Mouse (Mus musculus) hindbrain, embryonic 14.5 days (tissue): ENCODE results near the gene Tmem110. TPM values are rescaled to one million over a fixed set of nuclear protein-coding genes. Genes with fewer than 3 reads are reported as not detected.

Source experiments
- ATAC-seq: fragments of 200-750 bp; cut with Nextera tagmentation; 2 replicates; pipeline ENCODE4 v1.8.0; 2017; ENCODE audit warnings: moderate number of reproducible peaks, mild to moderate bottlenecking, moderate TSS enrichment, moderate library complexity; ENCODE audit not compliant: low FRiP score
- DNase-seq: peaks from one replicate; pipeline ENCODE4 v3.0.0-alpha.2; 2015; ENCODE audit warnings: low spot score
- H3K27ac ChIP-seq: fragments of 300-500 bp; sonication (generic); 2 replicates; pipeline ENCODE4 v1.5.1; 2014; ENCODE audit warnings: mild to moderate bottlenecking, moderate library complexity
- H3K27me3 ChIP-seq: fragments of 300-500 bp; sonication (generic); 2 replicates; pipeline ENCODE4 v1.6.1; 2014; ENCODE audit warnings: mild to moderate bottlenecking, low read length, mixed read lengths; ENCODE audit not compliant: control insufficient read depth, insufficient read depth
- H3K36me3 ChIP-seq: fragments of 300-500 bp; sonication (generic); replicated peaks from 2 replicates; pipeline ENCODE4 v1.6.1; 2014; ENCODE audit not compliant: control insufficient read depth, insufficient read depth
- H3K4me1 ChIP-seq: fragments of 300-500 bp; sonication (generic); replicated peaks from 2 replicates; pipeline ENCODE4 v1.6.1; 2014; ENCODE audit warnings: antibody characterized with exemption, low read length, mixed read lengths; ENCODE audit not compliant: control insufficient read depth, insufficient read depth
- H3K4me2 ChIP-seq: fragments of 300-500 bp; sonication (generic); replicated peaks from 2 replicates; pipeline ENCODE4 v1.6.1; 2014; ENCODE audit warnings: mild to moderate bottlenecking, moderate library complexity
- H3K4me3 ChIP-seq: fragments of 300-500 bp; sonication (generic); replicated peaks from 2 replicates; pipeline ENCODE4 v1.5.1; 2014; ENCODE audit warnings: mild to moderate bottlenecking, low read length
- H3K9ac ChIP-seq: fragments of 300-500 bp; sonication (generic); 2 replicates; pipeline ENCODE4 v1.6.1; 2014
- H3K9me3 ChIP-seq: fragments of 300-500 bp; sonication (generic); 2 replicates; pipeline ENCODE4 v1.6.1; 2016; ENCODE audit warnings: low read length; ENCODE audit not compliant: control insufficient read depth
- WGBS: fragments of 180-500 bp; shearing (Covaris S2); extraction: QIAGEN DNeasy Blood & Tissue Kit; methylation state at CpG from one replicate; pipeline ENCODE4 v1.1.7; 2014; 5-methylcytosine and 5-hydroxymethylcytosine counted together
- polyA plus RNA-seq: library from polyadenylated mRNA; unstranded; fragments of >200 nt; fragmentation: Nextera tagmentation; extraction: Ambion mirVana; gene quantifications from 2 replicates; pipeline ENCODE4 v1.2.1, GENCODE M21; 2014

The Tmem110 gene
- polyA plus RNA-seq, 1 experiment from 2014 or later: 21.6 TPM

GRCm38 (mm10) chr14:30827480-30827879, 2.1 kb downstream of the Tmem110 start:
- no peaks in the 10 kb centered on the region for H3K9me3 ChIP-seq
- H3K9ac ChIP-seq: no peak overlapping the region
- H3K36me3 ChIP-seq: no peaks in the 10 kb centered on the region
- no peak overlapping the region for H3K27ac ChIP-seq
- H3K4me3 ChIP-seq: no peak overlapping the region
- DNase-seq: no peak
- H3K4me1 ChIP-seq: peaks cover 16% of the 10 kb centered on the region
- no peak overlapping the region for H3K4me2 ChIP-seq
- H3K27me3 ChIP-seq: no peaks in the 10 kb centered on the region
- 73% methylated on average over 4 of the region's 4 CpGs for WGBS
- no peak for ATAC-seq

- no peak overlapping the region for H3K4me2 ChIP-seq
- H3K27me3 ChIP-seq: no peaks in the 10 kb centered on the region
- ATAC-seq: no peak
- H3K9ac ChIP-seq: no peak overlapping the region
- DNase-seq: no peak
- no peak overlapping the region for H3K27ac ChIP-seq
- no peaks in the 10 kb centered on the region for H3K9me3 ChIP-seq
- peaks cover 16% of the 10 kb centered on the region for H3K4me1 ChIP-seq
- no peaks in the 10 kb centered on the region for H3K36me3 ChIP-seq
- WGBS: 94% methylated on average over 4 of the region's 4 CpGs
- H3K4me3 ChIP-seq: no peak overlapping the region
These were observed 2.7 kb downstream of the Tmem110 start for GRCm38 (mm10) chr14:30828077-30828476.

GRCm38 (mm10) chr14:30828635-30829460, 3.5 kb downstream of the Tmem110 start:
- 88% methylated on average over 11 of the region's 11 CpGs for WGBS
- DNase-seq: no peak
- H3K4me2 ChIP-seq: no peak overlapping the region
- H3K27ac ChIP-seq: no peak overlapping the region
- ATAC-seq: no peak
- H3K27me3 ChIP-seq: no peaks in the 10 kb centered on the region
- no peak overlapping the region for H3K9ac ChIP-seq
- no peak overlapping the region for H3K4me3 ChIP-seq
- H3K4me1 ChIP-seq: peaks cover 16% of the 10 kb centered on the region
- no peaks in the 10 kb centered on the region for H3K36me3 ChIP-seq
- H3K9me3 ChIP-seq: no peaks in the 10 kb centered on the region

- Histone ChIP-seq H3K9ac (no peak overlapping the region), H3K4me3 (no peak overlapping the region), H3K27me3 (no peaks in the 10 kb centered on the region), H3K4me1 (no peaks in the 10 kb centered on the region), H3K9me3 (no peaks in the 10 kb centered on the region), H3K27ac (no peak overlapping the region), H3K4me2 (no peak overlapping the region), H3K36me3 (peaks cover 9% of the 10 kb centered on the region)
- DNase-seq: no peak
- ATAC-seq: no peak
- WGBS: 91% methylated on average over 14 of the region's 14 CpGs
These were observed 12.1 kb downstream of the Tmem110 start for GRCm38 (mm10) chr14:30837416-30837996.

- 95% methylated on average over 3 of the region's 3 CpGs for WGBS
These were observed 18.3 kb downstream of the Tmem110 start for GRCm38 (mm10) chr14:30843701-30844100.

GRCm38 (mm10) chr14:30850504-30850903, 25.1 kb downstream of the Tmem110 start:
- no peaks in the 10 kb centered on the region for H3K9me3 ChIP-seq

More at GRCm38 (mm10) chr14:30843701-30844100, 18.3 kb downstream of the Tmem110 start:
- Histone ChIP-seq H3K36me3 (no peaks in the 10 kb centered on the region), H3K4me3 (no peak overlapping the region), H3K4me1 (no peaks in the 10 kb centered on the region), H3K9ac (no peak overlapping the region), H3K27ac (no peak overlapping the region), H3K4me2 (no peak overlapping the region), H3K27me3 (no peaks in the 10 kb centered on the region), H3K9me3 (no peaks in the 10 kb centered on the region)
- ATAC-seq: no peak
- no peak for DNase-seq

GRCm38 (mm10) chr14:30852325-30852724, 26.9 kb downstream of the Tmem110 start:
- H3K9me3 ChIP-seq: no peaks in the 10 kb centered on the region
- H3K27ac ChIP-seq: no peak overlapping the region
- no peak overlapping the region for H3K9ac ChIP-seq
- ATAC-seq: no peak
- WGBS: 92% methylated on average over 5 of the region's 5 CpGs
- no peak overlapping the region for H3K4me3 ChIP-seq
- no peak overlapping the region for H3K4me2 ChIP-seq
- no peaks in the 10 kb centered on the region for H3K36me3 ChIP-seq
- no peaks in the 10 kb centered on the region for H3K4me1 ChIP-seq
- H3K27me3 ChIP-seq: no peaks in the 10 kb centered on the region
- no peak for DNase-seq

More at GRCm38 (mm10) chr14:30850504-30850903, 25.1 kb downstream of the Tmem110 start:
- Histone ChIP-seq H3K4me2 (no peak overlapping the region), H3K4me1 (no peaks in the 10 kb centered on the region), H3K36me3 (no peaks in the 10 kb centered on the region), H3K27ac (no peak overlapping the region), H3K4me3 (no peak overlapping the region), H3K9ac (no peak overlapping the region), H3K27me3 (no peaks in the 10 kb centered on the region)
- no peak for ATAC-seq
- no peak for DNase-seq
- WGBS: 80% methylated on average over 5 of the region's 5 CpGs

- H3K9me3 ChIP-seq: no peaks in the 10 kb centered on the region
- no peaks in the 10 kb centered on the region for H3K36me3 ChIP-seq
- no peak overlapping the region for H3K9ac ChIP-seq
- WGBS: 95% methylated on average over 3 of the region's 3 CpGs
- H3K4me3 ChIP-seq: no peak overlapping the region
- no peak for DNase-seq
- ATAC-seq: no peak
- no peak overlapping the region for H3K27ac ChIP-seq
- no peak overlapping the region for H3K4me2 ChIP-seq
- no peaks in the 10 kb centered on the region for H3K27me3 ChIP-seq
- H3K4me1 ChIP-seq: no peaks in the 10 kb centered on the region
These were observed 29.9 kb downstream of the Tmem110 start for GRCm38 (mm10) chr14:30855316-30855715.

- Histone ChIP-seq H3K36me3 (no peaks in the 10 kb centered on the region), H3K4me1 (no peaks in the 10 kb centered on the region), H3K4me2 (no peak overlapping the region), H3K9ac (no peak overlapping the region), H3K4me3 (no peak overlapping the region), H3K27ac (no peak overlapping the region), H3K27me3 (no peaks in the 10 kb centered on the region), H3K9me3 (no peaks in the 10 kb centered on the region)
- DNase-seq (no peak), ATAC-seq (no peak)
- 90% methylated on average over 10 of the region's 10 CpGs for WGBS
These were observed 31.6 kb downstream of the Tmem110 start for GRCm38 (mm10) chr14:30856885-30857507.
